Mouse (Mus musculus): ENCODE data around the gene Fbln7. TPM values are rescaled to one million over a fixed set of nuclear protein-coding genes. Genes with fewer than 3 reads are reported as not detected.

Gene Fbln7
- polyA plus RNA-seq, 1 experiment from 2014 or later = 3.1 TPM

DNA sequence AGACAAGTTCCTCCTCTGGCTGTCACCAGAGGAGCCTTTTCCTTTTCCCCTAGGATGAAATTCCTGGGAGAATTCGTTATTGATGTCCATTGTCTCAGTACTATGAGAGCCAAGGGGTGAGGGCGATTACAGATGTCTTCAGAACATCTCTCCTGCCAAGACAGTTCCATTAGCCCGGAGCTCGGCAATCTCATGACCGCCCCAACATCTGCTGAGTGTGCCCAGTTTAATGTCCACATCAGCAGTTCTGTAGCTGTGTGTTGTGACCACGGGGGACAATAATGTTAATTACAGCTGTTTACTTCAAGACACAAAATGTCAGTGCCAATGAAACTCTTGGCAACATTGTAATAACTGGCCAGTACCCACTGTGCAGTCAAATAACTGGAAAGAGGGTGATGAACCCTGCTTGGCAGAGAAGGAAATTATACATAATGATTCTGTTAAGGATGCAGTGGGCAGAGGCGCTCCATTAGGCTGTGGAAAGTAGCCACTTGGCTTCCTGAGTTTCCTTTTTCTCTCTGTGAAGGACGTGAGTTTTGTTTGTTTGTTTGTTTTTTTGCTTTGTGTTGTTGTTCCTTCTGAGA is 22.5 kb downstream of the Fbln7 start:
- Histone ChIP-seq H3K4me3 (no peak overlapping the region), H3K4me1 (replicated peaks) (peaks cover 6% of the 10 kb centered on the region), H3K27me3 (ENCODE audit: insufficient read depth, poor library complexity, severe bottlenecking) (no peaks in the 10 kb centered on the region), H3K36me3 (no peaks in the 10 kb centered on the region), H3K27ac (no peak overlapping the region), H3K9me3 (no peaks in the 10 kb centered on the region)
- DNase-seq (ENCODE audit: low spot score) = no peak
- WGBS = 84% methylated on average over 8 of the region's 8 CpGs

DNA sequence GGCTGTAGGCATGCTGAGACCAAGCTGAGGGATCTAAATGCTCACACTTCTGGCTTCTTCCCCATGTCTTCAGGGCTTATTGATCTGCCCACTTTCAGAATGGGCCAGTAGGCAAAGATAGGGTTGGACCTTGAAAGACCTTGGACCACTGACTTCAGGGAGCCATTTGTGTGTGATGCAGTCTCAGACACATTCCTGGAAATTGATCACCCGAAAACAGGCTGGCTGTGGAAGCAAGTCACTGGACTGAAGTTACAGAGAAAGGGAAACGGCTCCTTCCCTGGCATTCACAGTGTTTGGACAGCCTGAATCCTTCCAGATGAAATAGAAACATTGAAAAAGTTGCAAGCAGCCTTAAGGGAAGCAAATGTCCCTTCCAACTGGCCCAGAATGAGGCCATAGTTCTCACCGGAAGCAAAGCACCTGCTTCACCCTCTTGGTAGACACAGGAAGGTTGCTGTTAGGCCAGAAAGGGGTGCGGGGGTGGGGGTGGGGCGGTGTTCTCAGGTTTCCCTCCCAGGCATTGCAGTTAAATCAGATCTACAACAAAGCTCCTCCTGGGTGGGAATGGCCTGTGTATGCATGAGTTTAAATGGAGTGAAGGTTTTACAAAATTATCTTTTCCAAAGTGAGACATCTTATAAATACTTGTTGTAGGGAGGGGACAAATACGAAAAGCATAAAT is 25.2 kb downstream of the Fbln7 start:
- 0 out of 2 replicates have a peak, but pooled peaks cover 3% of the 10 kb centered on the region for H3K9me3 ChIP-seq
- WGBS = 63% methylated on average over 6 of the region's 6 CpGs
- no peaks in the 10 kb centered on the region for H3K36me3 ChIP-seq
- peaks cover 11% of the 10 kb centered on the region; the same call in 1 of the 2 replicates for H3K27me3 ChIP-seq (ENCODE audit: insufficient read depth, poor library complexity, severe bottlenecking)
- no peak overlapping the region for H3K4me3 ChIP-seq
- DNase-seq (ENCODE audit: low spot score) = no peak
- peak overlapping the region; percentile 5; the same call in 1 of the 2 replicates for H3K27ac ChIP-seq
- peaks cover 14% of the 10 kb centered on the region for H3K4me1 ChIP-seq (replicated peaks)

DNA sequence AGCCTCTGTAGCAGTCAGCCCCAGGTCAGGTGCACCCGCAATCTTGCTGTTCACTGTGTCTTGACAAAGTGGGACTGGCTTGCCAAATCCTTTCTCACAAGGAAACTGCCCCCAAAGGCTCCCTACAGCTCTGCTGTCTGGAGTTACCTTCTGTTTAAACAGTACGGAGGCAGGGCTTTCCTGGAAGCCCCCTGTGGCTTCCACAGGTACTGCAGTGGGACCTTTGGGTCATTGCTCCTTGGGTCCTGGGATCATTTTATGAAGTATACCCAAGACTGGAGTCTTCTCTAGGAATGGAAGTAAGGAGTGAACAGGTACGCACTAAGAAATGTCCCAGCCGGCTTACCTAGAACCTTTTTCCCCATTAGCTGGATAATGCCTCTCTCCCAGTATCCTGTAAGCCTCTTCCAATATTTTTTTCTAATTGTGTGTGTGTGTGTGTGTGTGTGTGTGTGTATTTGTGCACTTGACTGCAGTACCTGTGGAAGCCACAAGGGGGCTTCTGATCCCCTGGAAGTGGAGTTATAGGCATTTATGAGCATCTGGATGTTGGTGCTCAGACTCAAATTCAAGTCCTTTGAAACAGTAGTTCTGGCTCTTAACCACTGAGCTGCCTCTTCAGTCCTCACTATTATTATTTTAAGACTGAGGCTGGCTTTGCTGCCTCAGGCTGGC is 28.0 kb downstream of the Fbln7 start:
- 91% methylated on average over 4 of the region's 4 CpGs for WGBS

DNA sequence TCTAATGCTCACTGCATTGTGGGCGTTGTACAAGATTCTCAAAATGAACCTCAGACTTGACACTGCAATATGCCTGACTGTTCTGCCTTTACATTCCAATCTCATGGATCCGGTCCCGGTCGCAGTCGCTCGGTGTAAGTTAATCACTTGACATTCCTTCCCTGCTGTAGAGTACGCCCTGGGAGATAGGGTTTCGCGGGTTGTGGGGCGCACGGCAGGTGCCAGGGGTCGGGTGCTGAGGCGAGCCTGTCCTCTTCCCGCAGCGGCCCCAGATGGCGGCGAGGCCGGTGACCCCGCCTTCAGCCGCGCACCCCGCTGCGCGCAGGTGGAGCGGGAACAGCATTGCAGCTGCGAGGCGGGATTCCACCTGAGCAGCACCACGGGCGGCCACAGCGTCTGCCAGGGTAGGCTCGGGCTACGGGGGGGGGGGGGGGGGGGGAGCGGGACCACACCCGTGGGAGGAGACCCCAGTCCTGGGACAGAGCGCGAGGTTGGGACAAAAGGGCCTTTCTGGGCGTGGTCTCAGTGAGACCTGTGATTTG is 29.5 kb downstream of the Fbln7 start:
- peaks cover 14% of the 10 kb centered on the region for H3K4me1 ChIP-seq (replicated peaks)
- H3K36me3 ChIP-seq = no peaks in the 10 kb centered on the region
- H3K4me3 ChIP-seq = peak overlapping the region; percentile 54
- H3K9me3 ChIP-seq = 0 out of 2 replicates have a peak, but pooled peaks cover 3% of the 10 kb centered on the region
- H3K27ac ChIP-seq = peak overlapping the region; percentile 66; the same call in 1 of the 2 replicates
- WGBS = 3% methylated on average over 37 of the region's 37 CpGs
- DNase-seq (ENCODE audit: low spot score) = peak; percentile 39
- peaks cover 18% of the 10 kb centered on the region; the same call in 1 of the 2 replicates for H3K27me3 ChIP-seq (ENCODE audit: insufficient read depth, poor library complexity, severe bottlenecking)

More for the DNA sequence above, 28.0 kb downstream of the Fbln7 start:
- H3K4me1 ChIP-seq (replicated peaks) = peaks cover 14% of the 10 kb centered on the region
- no peak for DNase-seq (ENCODE audit: low spot score)
- H3K36me3 ChIP-seq = no peaks in the 10 kb centered on the region
- H3K4me3 ChIP-seq = no peak overlapping the region
- H3K9me3 ChIP-seq = 0 out of 2 replicates have a peak, but pooled peaks cover 3% of the 10 kb centered on the region
- peaks cover 18% of the 10 kb centered on the region; the same call in 1 of the 2 replicates for H3K27me3 ChIP-seq (ENCODE audit: insufficient read depth, poor library complexity, severe bottlenecking)
- no peak overlapping the region for H3K27ac ChIP-seq

DNA sequence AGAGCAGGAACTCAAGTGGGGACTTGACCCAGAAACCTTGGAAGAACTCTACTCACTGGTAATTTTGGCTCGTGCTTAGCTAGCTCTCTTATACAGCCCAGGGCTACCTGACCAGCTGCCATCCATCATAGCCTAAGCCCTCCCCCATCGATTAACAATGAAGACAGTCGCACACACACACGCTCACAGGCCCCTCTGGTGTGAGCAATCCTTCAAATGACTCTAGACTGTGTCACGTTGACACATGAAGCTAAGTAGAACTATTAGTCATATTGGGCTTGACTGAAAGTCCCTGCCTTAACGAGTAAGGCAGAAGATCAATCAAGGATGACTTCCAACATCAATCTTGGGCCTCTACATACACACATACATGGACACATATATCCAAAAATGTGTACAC is 40.1 kb downstream of the Fbln7 start:
- DNase-seq (ENCODE audit: low spot score) = no peak
- no peaks in the 10 kb centered on the region for H3K4me1 ChIP-seq (replicated peaks)
- no peaks in the 10 kb centered on the region for H3K36me3 ChIP-seq
- WGBS = 87% methylated on average over 6 of the region's 6 CpGs
- no peak overlapping the region for H3K4me3 ChIP-seq
- no peaks in the 10 kb centered on the region for H3K27me3 ChIP-seq (ENCODE audit: insufficient read depth, poor library complexity, severe bottlenecking)
- H3K27ac ChIP-seq = no peak overlapping the region
- H3K9me3 ChIP-seq = peaks cover 7% of the 10 kb centered on the region; the same call in 1 of the 2 replicates

DNA sequence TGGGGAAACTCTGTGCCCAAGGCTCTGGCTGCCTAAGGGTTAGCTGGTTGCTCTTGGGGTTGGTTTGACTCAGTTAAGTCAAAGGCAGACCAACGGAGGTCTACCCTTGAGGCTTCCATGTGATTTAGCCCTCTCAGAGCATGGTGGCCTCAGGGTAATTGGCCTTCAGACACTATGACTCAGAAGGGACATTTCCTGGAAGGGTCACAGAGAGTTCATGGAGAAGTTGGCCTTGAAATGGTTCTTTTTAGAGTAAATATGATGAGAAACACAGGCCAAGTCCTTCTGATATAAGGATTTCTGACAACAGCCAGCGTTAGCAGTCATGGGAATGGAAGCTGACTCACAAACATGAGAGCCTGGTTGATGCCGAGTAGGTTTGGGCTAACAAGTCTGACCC is 40.9 kb downstream of the Fbln7 start:
- WGBS = 89% methylated on average over 3 of the region's 3 CpGs
- Histone ChIP-seq H3K27ac (no peak overlapping the region), H3K4me1 (replicated peaks) (no peaks in the 10 kb centered on the region), H3K36me3 (no peaks in the 10 kb centered on the region), H3K27me3 (ENCODE audit: insufficient read depth, poor library complexity, severe bottlenecking) (no peaks in the 10 kb centered on the region), H3K4me3 (no peak overlapping the region), H3K9me3 (peaks cover 7% of the 10 kb centered on the region; the same call in 1 of the 2 replicates)
- no peak for DNase-seq (ENCODE audit: low spot score)

DNA sequence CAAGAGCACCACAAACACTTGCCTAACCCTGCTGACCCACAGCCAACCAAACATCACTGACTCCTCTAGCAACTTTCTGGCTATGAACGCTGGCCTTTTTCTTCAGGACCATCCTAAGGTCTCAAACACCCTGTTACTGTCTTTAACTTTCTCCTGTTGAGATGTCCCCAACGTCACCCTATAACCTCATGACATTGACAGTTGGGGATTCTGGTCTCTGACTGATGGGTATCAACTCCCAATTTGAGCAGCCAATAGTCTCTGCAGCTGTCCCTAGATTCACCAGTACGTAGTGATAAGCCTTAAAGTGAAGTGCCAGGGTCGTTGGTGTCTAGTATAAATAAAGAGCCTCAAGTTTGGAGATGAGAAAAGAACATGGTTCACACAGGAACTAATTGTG is 52.2 kb downstream of the Fbln7 start:
- DNase-seq (ENCODE audit: low spot score) = no peak
- Histone ChIP-seq H3K9me3 (no peaks in the 10 kb centered on the region), H3K27ac (no peak overlapping the region), H3K4me1 (replicated peaks) (peaks cover 4% of the 10 kb centered on the region; the same call in 1 of the 2 replicates), H3K4me3 (no peak overlapping the region), H3K27me3 (ENCODE audit: insufficient read depth, poor library complexity, severe bottlenecking) (no peaks in the 10 kb centered on the region), H3K36me3 (no peaks in the 10 kb centered on the region)
- 83% methylated on average over 4 of the region's 4 CpGs for WGBS

DNA sequence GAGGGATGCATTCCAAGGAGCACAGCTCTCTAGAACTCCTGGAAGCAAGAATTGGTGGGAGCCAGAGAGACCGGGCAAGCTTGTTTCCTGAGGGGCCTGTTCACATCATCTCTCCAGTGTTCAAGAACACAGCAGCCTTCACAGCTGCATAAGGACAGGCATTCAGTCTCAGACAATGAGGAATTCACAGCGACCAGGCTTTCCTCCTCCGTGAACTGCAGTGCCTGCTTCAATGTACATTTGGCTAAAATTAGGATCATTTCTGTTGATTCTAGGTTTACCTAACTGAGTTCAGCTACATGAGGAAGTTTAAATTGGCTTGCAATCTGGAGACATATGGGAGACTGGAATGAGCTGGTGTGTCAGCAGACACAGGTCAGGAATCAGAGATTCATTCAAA is 53.7 kb downstream of the Fbln7 start:
- Histone ChIP-seq H3K9me3 (no peaks in the 10 kb centered on the region), H3K4me3 (no peak overlapping the region), H3K27ac (no peak overlapping the region), H3K4me1 (replicated peaks) (no peaks in the 10 kb centered on the region), H3K27me3 (ENCODE audit: insufficient read depth, poor library complexity, severe bottlenecking) (no peaks in the 10 kb centered on the region), H3K36me3 (no peaks in the 10 kb centered on the region)
- 75% methylated on average over 3 of the region's 3 CpGs for WGBS
- no peak for DNase-seq (ENCODE audit: low spot score)

DNA sequence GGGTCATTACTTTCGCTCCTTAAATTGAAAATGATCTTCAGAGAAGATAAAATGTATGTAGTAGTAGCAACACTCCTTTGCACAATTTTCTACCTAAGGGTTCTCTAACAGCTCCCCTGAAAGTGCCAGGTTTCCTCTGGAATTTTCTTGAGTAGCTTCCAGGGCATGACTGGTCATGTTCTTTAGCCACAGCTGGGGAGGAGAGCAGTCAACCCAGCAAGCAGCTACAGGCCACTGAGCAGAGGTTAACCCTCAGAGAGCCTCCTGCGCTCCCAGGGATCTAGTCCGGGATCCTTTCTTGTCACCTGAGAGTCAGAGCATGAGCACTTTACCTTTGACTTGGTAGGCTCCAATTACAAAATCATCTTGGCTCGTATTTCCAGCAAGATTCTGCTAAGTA is 62.0 kb downstream of the Fbln7 start:
- Histone ChIP-seq H3K4me1 (replicated peaks) (no peaks in the 10 kb centered on the region), H3K36me3 (peaks cover 35% of the 10 kb centered on the region), H3K9me3 (no peaks in the 10 kb centered on the region), H3K27me3 (ENCODE audit: insufficient read depth, poor library complexity, severe bottlenecking) (no peaks in the 10 kb centered on the region), H3K4me3 (no peak overlapping the region), H3K27ac (no peak overlapping the region)
- 87% methylated on average over 4 of the region's 4 CpGs for WGBS
- no peak for DNase-seq (ENCODE audit: low spot score)

DNA sequence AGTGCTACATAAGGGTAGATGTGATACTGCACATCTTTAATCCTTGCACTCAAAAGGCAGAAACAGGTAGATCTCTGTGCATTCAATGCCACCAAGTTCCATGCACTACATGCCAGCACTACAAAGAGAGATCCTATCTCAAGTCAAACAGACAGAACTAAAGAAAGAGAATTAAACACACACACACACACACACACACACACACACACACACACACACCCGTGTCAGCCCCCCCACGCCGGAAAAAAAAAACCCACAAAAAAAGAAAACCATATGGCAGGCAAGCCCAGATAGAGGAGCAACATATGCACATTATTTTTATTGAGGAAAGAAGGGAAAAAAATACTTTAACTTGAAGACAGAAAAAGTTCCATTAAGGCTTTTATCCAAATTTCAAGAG is 65.7 kb downstream of the Fbln7 start:
- no peak for DNase-seq (ENCODE audit: low spot score)
- Histone ChIP-seq H3K36me3 (peaks cover 54% of the 10 kb centered on the region), H3K9me3 (no peaks in the 10 kb centered on the region), H3K4me3 (no peak overlapping the region), H3K4me1 (replicated peaks) (no peaks in the 10 kb centered on the region), H3K27ac (no peak overlapping the region), H3K27me3 (ENCODE audit: insufficient read depth, poor library complexity, severe bottlenecking) (no peaks in the 10 kb centered on the region)
- WGBS = 87% methylated on average over 3 of the region's 3 CpGs

DNA sequence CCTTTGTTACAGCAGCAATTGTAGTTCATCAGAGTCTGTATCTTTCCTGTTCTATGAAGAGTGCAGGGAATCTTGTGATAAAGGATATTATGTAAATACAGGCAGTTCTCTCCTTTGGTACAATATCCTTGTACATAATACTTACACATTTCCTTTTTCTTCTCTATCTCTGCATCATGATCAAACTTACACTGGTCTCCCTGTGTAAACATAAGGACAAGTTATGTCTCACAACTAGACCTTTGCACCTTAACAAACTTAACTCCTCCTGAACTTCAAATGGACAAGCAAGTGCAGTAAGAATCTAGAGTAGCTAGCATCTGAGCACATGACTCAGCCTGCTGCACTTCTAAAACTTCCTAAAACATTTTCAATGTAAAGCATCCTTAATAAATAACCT is 67.9 kb downstream of the Fbln7 start:
- H3K27ac ChIP-seq = no peak overlapping the region
- no peaks in the 10 kb centered on the region for H3K9me3 ChIP-seq
- no peak overlapping the region for H3K4me3 ChIP-seq
- peaks cover 61% of the 10 kb centered on the region for H3K36me3 ChIP-seq
- no peak for DNase-seq (ENCODE audit: low spot score)
- H3K27me3 ChIP-seq (ENCODE audit: insufficient read depth, poor library complexity, severe bottlenecking) = no peaks in the 10 kb centered on the region
- H3K4me1 ChIP-seq (replicated peaks) = no peaks in the 10 kb centered on the region

DNA sequence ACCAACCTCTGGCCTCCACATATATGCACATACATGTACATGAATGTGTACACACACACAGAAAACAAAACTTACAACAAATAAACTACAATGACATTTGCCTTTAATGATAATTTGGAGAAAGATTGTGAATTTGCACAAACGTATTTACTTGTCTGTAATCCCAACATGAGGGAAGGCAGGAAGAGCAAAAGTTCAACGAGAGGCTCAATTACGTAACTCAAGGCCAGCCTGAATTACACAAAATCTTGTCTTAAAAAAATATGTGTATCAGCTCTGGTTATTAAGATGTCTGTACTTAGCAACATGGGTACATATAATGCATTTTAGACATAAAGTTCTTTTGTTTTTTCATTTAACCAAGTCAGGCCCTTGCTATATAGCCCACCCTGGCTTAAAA is 73.5 kb downstream of the Fbln7 start:
- no peaks in the 10 kb centered on the region for H3K27me3 ChIP-seq (ENCODE audit: insufficient read depth, poor library complexity, severe bottlenecking)
- no peak overlapping the region for H3K27ac ChIP-seq
- no peaks in the 10 kb centered on the region for H3K4me1 ChIP-seq (replicated peaks)
- no peak for DNase-seq (ENCODE audit: low spot score)
- 92% methylated on average over 3 of the region's 3 CpGs for WGBS
- peaks cover 39% of the 10 kb centered on the region for H3K36me3 ChIP-seq
- no peak overlapping the region for H3K4me3 ChIP-seq
- no peaks in the 10 kb centered on the region for H3K9me3 ChIP-seq

Data from hindbrain, embryonic 10.5 days (tissue).